Mouse (Mus musculus) G1E (cell line): ENCODE measurements around the gene Dab1. TPM values are rescaled to one million over a fixed set of nuclear protein-coding genes. Genes with fewer than 3 reads are reported as not detected.

Source experiments
- ATAC-seq: 2 replicates; pipeline ENCODE4 v1.8.0; 2016; ENCODE audit warnings: mild to moderate bottlenecking; ENCODE audit not compliant: insufficient number of reproducible peaks, poor library complexity, low FRiP score, severe bottlenecking; ENCODE audit errors: extremely low read depth
- DNase-seq: peaks from one replicate; pipeline ENCODE4 v3.0.0; 2012; ENCODE audit warnings: low spot score
- H3K27me3 ChIP-seq: 2 replicates; pipeline ENCODE4 v1.6.1; 2012; ENCODE audit warnings: mild to moderate bottlenecking, low read length, inconsistent platforms; ENCODE audit not compliant: insufficient read depth
- H3K36me3 ChIP-seq: replicated peaks from 2 replicates; pipeline ENCODE3; 2012; ENCODE audit warnings: mild to moderate bottlenecking, inconsistent platforms
- H3K4me1 ChIP-seq: 2 replicates; pipeline ENCODE4 v1.6.1; 2012; ENCODE audit warnings: low read depth, low read length, inconsistent platforms, mixed read lengths; ENCODE audit not compliant: insufficient read depth
- H3K4me3 ChIP-seq: 2 replicates; pipeline ENCODE4 v1.5.1; 2012; ENCODE audit warnings: low read depth, mild to moderate bottlenecking, inconsistent platforms, low read length, moderate library complexity, mixed read lengths
- H3K9me3 ChIP-seq: replicated peaks from 2 replicates; pipeline ENCODE4 v1.6.1; 2012; ENCODE audit warnings: inconsistent platforms
- CTCF ChIP-seq: IDR thresholded peaks from 2 replicates; pipeline ENCODE4 v1.5.1; 2012; ENCODE audit warnings: low read depth, low read length, inconsistent platforms, mixed read lengths
- GATA1 ChIP-seq: IDR thresholded peaks from 2 replicates; pipeline ENCODE4 v1.6.1; 2012; ENCODE audit warnings: borderline replicate concordance, low read length, inconsistent platforms, mixed read lengths
- GATA2 ChIP-seq: IDR thresholded peaks from 2 replicates; pipeline ENCODE4 v1.6.1; 2012; ENCODE audit warnings: low read depth, low read length, inconsistent platforms, borderline replicate concordance
- POLR2AphosphoS5 ChIP-seq: IDR thresholded peaks from 2 replicates; pipeline ENCODE4 v1.6.1; 2012; ENCODE audit warnings: low read depth, low read length, inconsistent platforms; ENCODE audit not compliant: insufficient replicate concordance
- TAL1 ChIP-seq: conservative IDR thresholded peaks from 2 replicates; pipeline ENCODE4 v1.6.1; 2012; ENCODE audit warnings: low read depth, low read length, inconsistent platforms, mixed read lengths
- polyA plus RNA-seq: library from polyadenylated mRNA; stranded (reverse); fragments of >175 nt; gene quantifications from 2 replicates; pipeline ENCODE4 v1.2.3, GENCODE M21; 2012
- total RNA-seq, 2 experiments: library from RNA; stranded (forward) in 1 of 2; stranded (reverse) in 1 of 2; fragments of 200-1000 nt in 1 of 2; fragments of >200 nt in 1 of 2; fragmentation: Nextera tagmentation in 1 of 2; gene quantifications; 2 replicates each; pipeline ENCODE4 v1.2.3; 2014 to 2017

The Dab1 gene
- total and polyA plus RNA-seq, 3 experiments = 0.16 TPM; not detected in 2

- DNase-seq = no peak
- peaks cover 60% of the 10 kb centered on the region for H3K9me3 ChIP-seq
- no peak for TF ChIP-seq CTCF
- TF ChIP-seq TAL1 = no peak
- no peak for TF ChIP-seq GATA1
- no peak for TF ChIP-seq GATA2
These were observed 824.0 kb downstream of the Dab1 start for GRCm38 (mm10) chr4:104442925-104443747.

GRCm38 (mm10) chr4:104443775-104444174, 824.6 kb downstream of the Dab1 start:
- DNase-seq (no peak), ATAC-seq (no peak)
- no peaks in the 10 kb centered on the region for H3K36me3 ChIP-seq
- peaks cover 62% of the 10 kb centered on the region for H3K9me3 ChIP-seq
- H3K4me3 ChIP-seq = no peak overlapping the region
- no peaks in the 10 kb centered on the region for H3K27me3 ChIP-seq
- no peak for TF ChIP-seq GATA1
- TF ChIP-seq POLR2AphosphoS5 = no peak
- TF ChIP-seq GATA2 = no peak
- no peak for TF ChIP-seq TAL1
- no peak for TF ChIP-seq CTCF
- no peaks in the 10 kb centered on the region for H3K4me1 ChIP-seq

More at GRCm38 (mm10) chr4:104442925-104443747, 824.0 kb downstream of the Dab1 start:
- H3K36me3 ChIP-seq = no peaks in the 10 kb centered on the region
- no peak for ATAC-seq
- no peaks in the 10 kb centered on the region for H3K27me3 ChIP-seq
- no peak overlapping the region for H3K4me3 ChIP-seq
- H3K4me1 ChIP-seq = no peaks in the 10 kb centered on the region

GRCm38 (mm10) chr4:104444985-104445384, 825.8 kb downstream of the Dab1 start:
- TF ChIP-seq POLR2AphosphoS5 (no peak), GATA2 (no peak), TAL1 (no peak), CTCF (no peak), GATA1 (no peak)
- no peak for ATAC-seq
- Histone ChIP-seq H3K4me1 (no peaks in the 10 kb centered on the region), H3K27me3 (no peaks in the 10 kb centered on the region), H3K4me3 (no peak overlapping the region), H3K36me3 (no peaks in the 10 kb centered on the region), H3K9me3 (peaks cover 65% of the 10 kb centered on the region)
- DNase-seq = no peak

- H3K9me3 ChIP-seq = peaks cover 64% of the 10 kb centered on the region
- TF ChIP-seq TAL1 (no peak), CTCF (no peak), GATA2 (no peak), GATA1 (no peak), POLR2AphosphoS5 (no peak)
- H3K36me3 ChIP-seq = no peaks in the 10 kb centered on the region
- no peak for DNase-seq
- ATAC-seq = no peak
- H3K4me3 ChIP-seq = no peak overlapping the region
- no peaks in the 10 kb centered on the region for H3K4me1 ChIP-seq
- no peaks in the 10 kb centered on the region for H3K27me3 ChIP-seq
These were observed 829.0 kb downstream of the Dab1 start for GRCm38 (mm10) chr4:104448199-104448598.

GRCm38 (mm10) chr4:104450645-104451044, 831.5 kb downstream of the Dab1 start:
- no peak overlapping the region for H3K4me3 ChIP-seq
- ATAC-seq (no peak), DNase-seq (no peak)
- no peaks in the 10 kb centered on the region for H3K27me3 ChIP-seq
- H3K36me3 ChIP-seq = no peaks in the 10 kb centered on the region
- H3K4me1 ChIP-seq = no peaks in the 10 kb centered on the region
- H3K9me3 ChIP-seq = peaks cover 58% of the 10 kb centered on the region
- no peak for TF ChIP-seq POLR2AphosphoS5
- TF ChIP-seq TAL1 = no peak
- TF ChIP-seq GATA1 = no peak
- TF ChIP-seq CTCF = no peak
- TF ChIP-seq GATA2 = no peak

- DNase-seq (no peak), ATAC-seq (no peak)
- TF ChIP-seq GATA1 (no peak), TAL1 (no peak), POLR2AphosphoS5 (no peak), GATA2 (no peak), CTCF (no peak)
- Histone ChIP-seq H3K4me1 (no peaks in the 10 kb centered on the region), H3K9me3 (peaks cover 59% of the 10 kb centered on the region), H3K27me3 (no peaks in the 10 kb centered on the region), H3K4me3 (no peak overlapping the region), H3K36me3 (no peaks in the 10 kb centered on the region)
These were observed 833.4 kb downstream of the Dab1 start for GRCm38 (mm10) chr4:104452587-104452986.
